Mouse (Mus musculus) embryonic fibroblast, embryonic 13.5 days (primary cell): ENCODE data around the gene Tm6sf2.

Source experiments
- CTCF ChIP-seq: IDR thresholded peaks from 2 replicates; pipeline ENCODE4 v1.5.1; 2011; ENCODE audit warnings: mild to moderate bottlenecking, control low read depth, low read length, moderate library complexity, borderline replicate concordance; ENCODE audit not compliant: insufficient read depth
- POLR2A ChIP-seq: IDR thresholded peaks from 2 replicates; pipeline ENCODE4 v1.6.1; 2011; ENCODE audit warnings: low read depth, mild to moderate bottlenecking, control low read depth, low read length, moderate library complexity

DNA sequence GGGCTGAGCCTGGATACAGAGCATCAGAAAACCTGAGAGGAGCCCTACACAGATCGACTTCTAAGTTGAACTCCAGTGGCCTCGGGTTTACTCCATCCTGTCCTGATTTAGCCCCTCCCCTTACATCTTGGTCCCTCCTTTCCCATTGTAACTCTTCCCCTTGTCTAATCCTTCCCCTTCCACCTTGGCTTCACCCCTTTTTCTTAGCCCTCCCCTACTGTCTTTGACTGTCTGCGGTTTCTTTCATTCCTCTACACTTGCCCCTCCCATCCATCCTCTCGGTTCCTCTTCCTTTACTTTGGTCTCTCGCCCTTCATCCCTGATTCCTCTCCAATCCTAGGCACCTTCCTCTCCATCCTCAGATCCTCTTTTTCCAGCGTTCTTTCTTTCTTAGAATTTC lies 41.8 kb downstream of the Tm6sf2 start:
- TF ChIP-seq CTCF, result no peak
- no peak for TF ChIP-seq POLR2A
